Mouse (Mus musculus): ENCODE results near the gene Anks1.

GRCm38 (mm10) chr17:28058346-28058745, 149.2 kb downstream of the Anks1 start:
- no peak for TF ChIP-seq CTCF (IDR thresholded peaks at IDR 0.05; ENCODE audit: borderline replicate concordance, extremely low read depth, insufficient read depth, insufficient read length)
- TF ChIP-seq POLR2A (IDR thresholded peaks at IDR 0.05; ENCODE audit: borderline replicate concordance, extremely low read depth, insufficient read depth, insufficient read length, poor library complexity, severe bottlenecking): no peak
